Mouse (Mus musculus): Measurements from ENCODE around the gene Prkg1.

DNA sequence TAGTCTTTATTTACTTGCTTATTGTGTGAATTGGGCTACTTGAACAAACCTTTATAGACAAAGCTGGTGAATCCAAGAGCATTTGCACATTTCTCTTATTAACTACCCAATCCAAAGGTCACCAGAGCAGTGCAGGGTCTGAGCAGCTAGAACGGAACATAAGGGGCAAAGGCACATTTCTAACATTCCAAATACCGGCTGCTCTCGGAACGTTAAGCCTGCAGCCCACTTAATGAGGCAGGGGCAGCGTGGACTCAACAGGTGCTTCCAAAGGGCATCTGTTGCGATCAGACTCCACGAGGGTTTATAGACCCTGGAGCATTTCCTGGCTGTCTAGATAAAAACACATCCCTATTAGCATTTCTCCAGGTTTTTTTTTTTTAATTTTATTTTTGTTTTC, 1138.8 kb downstream of the Prkg1 start:
- TF ChIP-seq GATA1 (IDR thresholded peaks at IDR 0.05; ENCODE audit: borderline replicate concordance, low read length) (no peak), POLR2AphosphoS5 (IDR thresholded peaks at IDR 0.05; ENCODE audit: insufficient replicate concordance, low read depth, low read length) (no peak)
